Mouse (Mus musculus) heart, postnatal 36 days (tissue): Measurements from ENCODE around the gene H2-DMb2. TPM values are rescaled to one million over a fixed set of nuclear protein-coding genes. Genes with fewer than 3 reads are reported as not detected.
"Not testable (repeated sequence)": the region's sequence is repeated elsewhere in the genome, so short reads cannot be mapped to it uniquely, and the experiment has no call there.

Experiments used
- DNase-seq, 2 experiments: peaks; one replicate each; pipeline ENCODE4 v3.0.0; 2021 to 2022
- intact Hi-C: fragments of 180-260 bp; cut with DNase I; formaldehyde crosslinking; loops from one replicate; pipeline ENCODE4 v1.15.1; 2025
- total RNA-seq, 2 experiments: library from RNA; stranded (reverse); gene quantifications; 2 replicates each; pipeline ENCODE4 v1.2.3; 2021

The H2-DMb2 gene
- total RNA-seq, 2 experiments from 2014 or later: 1.3 to 1.7 TPM

- intact Hi-C loops: no loop called here
- DNase-seq: no peak
Observed at GRCm38 (mm10) chr17:34130073-34130947, 12.8 kb upstream of the H2-DMb2 start.

GRCm38 (mm10) chr17:34131911-34132310 lies 11.2 kb upstream of the H2-DMb2 start:
- intact Hi-C loops: no loop called here
- DNase-seq: no peak

- DNase-seq: no peak
- intact Hi-C loops: no loop called here
Observed at GRCm38 (mm10) chr17:34133289-34133688, 9.8 kb upstream of the H2-DMb2 start.

- intact Hi-C loops: loop anchor here (2.0 kb wide), 2 partner anchors 34 to 58 kb away; no protein-coding TSS in a partner anchor
- no peak for DNase-seq
Observed at GRCm38 (mm10) chr17:34134451-34134850, 8.7 kb upstream of the H2-DMb2 start.

- DNase-seq: peak; percentile 99
- intact Hi-C loops: loop anchor here (1.0 to 2.0 kb wide), 3 partner anchors 33 to 59 kb away; no protein-coding TSS in a partner anchor
Observed at GRCm38 (mm10) chr17:34135297-34136224, 7.5 kb upstream of the H2-DMb2 start.

GRCm38 (mm10) chr17:34137601-34138000 lies 5.5 kb upstream of the H2-DMb2 start:
- no peak for DNase-seq
- intact Hi-C loops: no loop called here

- intact Hi-C loops: no loop called here
- no peak for DNase-seq
Observed at GRCm38 (mm10) chr17:34138655-34139054, 4.5 kb upstream of the H2-DMb2 start.

- DNase-seq: no peak
- intact Hi-C loops: no loop called here
Observed at GRCm38 (mm10) chr17:34139416-34139815, 3.7 kb upstream of the H2-DMb2 start.

GRCm38 (mm10) chr17:34140240-34140639 lies 2.9 kb upstream of the H2-DMb2 start:
- no peak for DNase-seq

GRCm38 (mm10) chr17:34141448-34141847 lies 1.7 kb upstream of the H2-DMb2 start:
- intact Hi-C loops: no loop called here
- no peak for DNase-seq

More at GRCm38 (mm10) chr17:34140240-34140639, 2.9 kb upstream of the H2-DMb2 start:
- intact Hi-C loops: no loop called here

GRCm38 (mm10) chr17:34142456-34143010 lies 574 bp upstream of the H2-DMb2 start:
- intact Hi-C loops: no loop called here
- DNase-seq: no peak

GRCm38 (mm10) chr17:34143461-34143860 lies 354 bp downstream of the H2-DMb2 start:
- DNase-seq: no peak
- intact Hi-C loops: no loop called here

- intact Hi-C loops: not testable (repeated sequence)
Observed at GRCm38 (mm10) chr17:34144221-34144620, 1.1 kb downstream of the H2-DMb2 start.

GRCm38 (mm10) chr17:34144960-34145371 lies 1.9 kb downstream of the H2-DMb2 start:
- no peak for DNase-seq
- intact Hi-C loops: loop anchor here (5.0 kb wide), 1 partner anchor 38 kb away; no protein-coding TSS in a partner anchor

More at GRCm38 (mm10) chr17:34144221-34144620, 1.1 kb downstream of the H2-DMb2 start:
- DNase-seq: not testable (repeated sequence)

- DNase-seq: peak; percentile 35 to 42
- intact Hi-C loops: no loop called here
Observed at GRCm38 (mm10) chr17:34152923-34153322, 9.8 kb downstream of the H2-DMb2 start, which contains the start of gene H2-DMb1. H2-DMb1 (plus strand) TSS chr17:34153072.

GRCm38 (mm10) chr17:34155534-34155933 lies 12.4 kb downstream of the H2-DMb2 start:
- no peak for DNase-seq
- intact Hi-C loops: no loop called here

- no peak for DNase-seq
- intact Hi-C loops: no loop called here
Observed at GRCm38 (mm10) chr17:34164202-34164895, 21.2 kb downstream of the H2-DMb2 start.

GRCm38 (mm10) chr17:34165033-34165730 lies 22.1 kb downstream of the H2-DMb2 start:
- intact Hi-C loops: no loop called here
- DNase-seq: no peak

GRCm38 (mm10) chr17:34169279-34169678 lies 26.2 kb downstream of the H2-DMb2 start:
- intact Hi-C loops: loop anchor here (1.0 to 2.0 kb wide), 3 partner anchors 34 to 92 kb away; no protein-coding TSS in a partner anchor
- DNase-seq: peak; percentile 32 to 37
